Mouse (Mus musculus): ENCODE results near the gene Arhgdig. TPM values are rescaled to one million over a fixed set of nuclear protein-coding genes. Genes with fewer than 3 reads are reported as not detected.

Gene Arhgdig
- polyA plus RNA-seq, 1 experiment from 2014 or later, result 33.8 TPM

GRCm38 (mm10) chr17:26240120-26240790 lies 32.7 kb upstream of the Arhgdig start:
- no peak for ATAC-seq
- 87% methylated on average over 6 of the region's 6 CpGs for WGBS

GRCm38 (mm10) chr17:26239551-26239950 lies 32.0 kb upstream of the Arhgdig start:
- no peaks in the 10 kb centered on the region for H3K36me3 ChIP-seq (ENCODE audit: control insufficient read depth, insufficient read depth, low read length)
- no peak overlapping the region for H3K9ac ChIP-seq (ENCODE audit: low read length)
- 85% methylated on average over 2 of the region's 2 CpGs for WGBS
- H3K4me2 ChIP-seq (ENCODE audit: low read length), result no peak overlapping the region
- no peak overlapping the region for H3K4me3 ChIP-seq (ENCODE audit: low read depth, low read length)
- H3K4me1 ChIP-seq (ENCODE audit: control insufficient read depth, insufficient read depth, low read length), result peaks cover 6% of the 10 kb centered on the region
- no peaks in the 10 kb centered on the region for H3K27me3 ChIP-seq (replicated peaks; ENCODE audit: control insufficient read depth, insufficient read depth, low read length)
- DNase-seq (ENCODE audit: low spot score), result no peak
- H3K27ac ChIP-seq (ENCODE audit: low read depth, low read length), result no peak overlapping the region
- H3K9me3 ChIP-seq (replicated peaks; ENCODE audit: control insufficient read depth, low read length), result no peaks in the 10 kb centered on the region
- no peak for ATAC-seq

More at GRCm38 (mm10) chr17:26240120-26240790, 32.7 kb upstream of the Arhgdig start:
- Histone ChIP-seq H3K27me3 (replicated peaks; ENCODE audit: control insufficient read depth, insufficient read depth, low read length) (no peaks in the 10 kb centered on the region), H3K9ac (ENCODE audit: low read length) (no peak overlapping the region), H3K27ac (ENCODE audit: low read depth, low read length) (no peak overlapping the region), H3K4me2 (ENCODE audit: low read length) (no peak overlapping the region), H3K36me3 (ENCODE audit: control insufficient read depth, insufficient read depth, low read length) (no peaks in the 10 kb centered on the region), H3K9me3 (replicated peaks; ENCODE audit: control insufficient read depth, low read length) (no peaks in the 10 kb centered on the region), H3K4me1 (ENCODE audit: control insufficient read depth, insufficient read depth, low read length) (peaks cover 6% of the 10 kb centered on the region), H3K4me3 (ENCODE audit: low read depth, low read length) (no peak overlapping the region)
- no peak for DNase-seq (ENCODE audit: low spot score)

- Histone ChIP-seq H3K4me1 (ENCODE audit: control insufficient read depth, insufficient read depth, low read length) (no peaks in the 10 kb centered on the region), H3K4me3 (ENCODE audit: low read depth, low read length) (no peak overlapping the region), H3K9me3 (replicated peaks; ENCODE audit: control insufficient read depth, low read length) (no peaks in the 10 kb centered on the region), H3K9ac (ENCODE audit: low read length) (no peak overlapping the region), H3K36me3 (ENCODE audit: control insufficient read depth, insufficient read depth, low read length) (no peaks in the 10 kb centered on the region), H3K27ac (ENCODE audit: low read depth, low read length) (no peak overlapping the region), H3K4me2 (ENCODE audit: low read length) (no peak overlapping the region), H3K27me3 (replicated peaks; ENCODE audit: control insufficient read depth, insufficient read depth, low read length) (no peaks in the 10 kb centered on the region)
- DNase-seq (ENCODE audit: low spot score) (no peak), ATAC-seq (no peak)
- 86% methylated on average over 10 of the region's 10 CpGs for WGBS
Measured at GRCm38 (mm10) chr17:26237667-26238066, 30.1 kb upstream of the Arhgdig start.

- DNase-seq (ENCODE audit: low spot score), result no peak
Measured at GRCm38 (mm10) chr17:26235077-26235815, 27.7 kb upstream of the Arhgdig start.

GRCm38 (mm10) chr17:26234386-26234785 lies 26.8 kb upstream of the Arhgdig start:
- DNase-seq (ENCODE audit: low spot score), result no peak
- ATAC-seq, result no peak
- no peaks in the 10 kb centered on the region for H3K36me3 ChIP-seq (ENCODE audit: control insufficient read depth, insufficient read depth, low read length)
- no peaks in the 10 kb centered on the region for H3K4me1 ChIP-seq (ENCODE audit: control insufficient read depth, insufficient read depth, low read length)
- H3K4me3 ChIP-seq (ENCODE audit: low read depth, low read length), result no peak overlapping the region
- H3K27ac ChIP-seq (ENCODE audit: low read depth, low read length), result no peak overlapping the region
- H3K27me3 ChIP-seq (replicated peaks; ENCODE audit: control insufficient read depth, insufficient read depth, low read length), result no peaks in the 10 kb centered on the region
- H3K9me3 ChIP-seq (replicated peaks; ENCODE audit: control insufficient read depth, low read length), result no peaks in the 10 kb centered on the region
- WGBS, result 89% methylated on average over 8 of the region's 8 CpGs
- no peak overlapping the region for H3K4me2 ChIP-seq (ENCODE audit: low read length)
- no peak overlapping the region for H3K9ac ChIP-seq (ENCODE audit: low read length)

More at GRCm38 (mm10) chr17:26235077-26235815, 27.7 kb upstream of the Arhgdig start:
- WGBS, result 49% methylated on average over 13 of the region's 13 CpGs
- no peaks in the 10 kb centered on the region for H3K36me3 ChIP-seq (ENCODE audit: control insufficient read depth, insufficient read depth, low read length)
- H3K27ac ChIP-seq (ENCODE audit: low read depth, low read length), result no peak overlapping the region
- H3K4me3 ChIP-seq (ENCODE audit: low read depth, low read length), result no peak overlapping the region
- ATAC-seq, result no peak
- no peaks in the 10 kb centered on the region for H3K4me1 ChIP-seq (ENCODE audit: control insufficient read depth, insufficient read depth, low read length)
- no peaks in the 10 kb centered on the region for H3K27me3 ChIP-seq (replicated peaks; ENCODE audit: control insufficient read depth, insufficient read depth, low read length)
- H3K9ac ChIP-seq (ENCODE audit: low read length), result no peak overlapping the region; the same call in 1 of the 2 replicates
- H3K4me2 ChIP-seq (ENCODE audit: low read length), result no peak overlapping the region
- no peaks in the 10 kb centered on the region for H3K9me3 ChIP-seq (replicated peaks; ENCODE audit: control insufficient read depth, low read length)

GRCm38 (mm10) chr17:26232863-26233262 lies 25.3 kb upstream of the Arhgdig start:
- H3K9me3 ChIP-seq (replicated peaks; ENCODE audit: control insufficient read depth, low read length), result no peaks in the 10 kb centered on the region
- H3K27ac ChIP-seq (ENCODE audit: low read depth, low read length), result no peak overlapping the region
- no peak overlapping the region for H3K4me3 ChIP-seq (ENCODE audit: low read depth, low read length)
- ATAC-seq, result no peak
- DNase-seq (ENCODE audit: low spot score), result no peak
- no peaks in the 10 kb centered on the region for H3K36me3 ChIP-seq (ENCODE audit: control insufficient read depth, insufficient read depth, low read length)
- H3K9ac ChIP-seq (ENCODE audit: low read length), result no peak overlapping the region
- H3K4me1 ChIP-seq (ENCODE audit: control insufficient read depth, insufficient read depth, low read length), result no peaks in the 10 kb centered on the region
- no peak overlapping the region for H3K4me2 ChIP-seq (ENCODE audit: low read length)
- H3K27me3 ChIP-seq (replicated peaks; ENCODE audit: control insufficient read depth, insufficient read depth, low read length), result no peaks in the 10 kb centered on the region
- 69% methylated on average over 8 of the region's 8 CpGs for WGBS

GRCm38 (mm10) chr17:26231156-26231555 lies 23.6 kb upstream of the Arhgdig start:
- Histone ChIP-seq H3K4me2 (ENCODE audit: low read length) (no peak overlapping the region), H3K27me3 (replicated peaks; ENCODE audit: control insufficient read depth, insufficient read depth, low read length) (no peaks in the 10 kb centered on the region), H3K36me3 (ENCODE audit: control insufficient read depth, insufficient read depth, low read length) (no peaks in the 10 kb centered on the region), H3K9ac (ENCODE audit: low read length) (no peak overlapping the region), H3K4me3 (ENCODE audit: low read depth, low read length) (no peak overlapping the region), H3K27ac (ENCODE audit: low read depth, low read length) (no peak overlapping the region), H3K9me3 (replicated peaks; ENCODE audit: control insufficient read depth, low read length) (no peaks in the 10 kb centered on the region), H3K4me1 (ENCODE audit: control insufficient read depth, insufficient read depth, low read length) (no peaks in the 10 kb centered on the region)
- DNase-seq (ENCODE audit: low spot score), result no peak
- ATAC-seq, result no peak
- 94% methylated on average over 5 of the region's 5 CpGs for WGBS

- no peaks in the 10 kb centered on the region for H3K36me3 ChIP-seq (ENCODE audit: control insufficient read depth, insufficient read depth, low read length)
- 97% methylated on average over 5 of the region's 5 CpGs for WGBS
- DNase-seq (ENCODE audit: low spot score), result no peak
- H3K9me3 ChIP-seq (replicated peaks; ENCODE audit: control insufficient read depth, low read length), result no peaks in the 10 kb centered on the region
- no peaks in the 10 kb centered on the region for H3K27me3 ChIP-seq (replicated peaks; ENCODE audit: control insufficient read depth, insufficient read depth, low read length)
- H3K9ac ChIP-seq (ENCODE audit: low read length), result no peak overlapping the region
- no peak overlapping the region for H3K4me3 ChIP-seq (ENCODE audit: low read depth, low read length)
- no peak overlapping the region for H3K4me2 ChIP-seq (ENCODE audit: low read length)
- ATAC-seq, result no peak
- no peaks in the 10 kb centered on the region for H3K4me1 ChIP-seq (ENCODE audit: control insufficient read depth, insufficient read depth, low read length)
- H3K27ac ChIP-seq (ENCODE audit: low read depth, low read length), result no peak overlapping the region
Measured at GRCm38 (mm10) chr17:26229776-26230175, 22.2 kb upstream of the Arhgdig start.

- Histone ChIP-seq H3K9ac (ENCODE audit: low read length) (no peak overlapping the region), H3K36me3 (ENCODE audit: control insufficient read depth, insufficient read depth, low read length) (no peaks in the 10 kb centered on the region), H3K27me3 (replicated peaks; ENCODE audit: control insufficient read depth, insufficient read depth, low read length) (no peaks in the 10 kb centered on the region), H3K9me3 (replicated peaks; ENCODE audit: control insufficient read depth, low read length) (no peaks in the 10 kb centered on the region), H3K4me2 (ENCODE audit: low read length) (no peak overlapping the region), H3K4me3 (ENCODE audit: low read depth, low read length) (no peak overlapping the region), H3K4me1 (ENCODE audit: control insufficient read depth, insufficient read depth, low read length) (no peaks in the 10 kb centered on the region), H3K27ac (ENCODE audit: low read depth, low read length) (no peak overlapping the region)
- no peak for ATAC-seq
- no peak for DNase-seq (ENCODE audit: low spot score)
- 85% methylated on average over 12 of the region's 12 CpGs for WGBS
Measured at GRCm38 (mm10) chr17:26225150-26225549, 17.6 kb upstream of the Arhgdig start.
